Mouse (Mus musculus): ENCODE results near the gene Slit2.

DNA sequence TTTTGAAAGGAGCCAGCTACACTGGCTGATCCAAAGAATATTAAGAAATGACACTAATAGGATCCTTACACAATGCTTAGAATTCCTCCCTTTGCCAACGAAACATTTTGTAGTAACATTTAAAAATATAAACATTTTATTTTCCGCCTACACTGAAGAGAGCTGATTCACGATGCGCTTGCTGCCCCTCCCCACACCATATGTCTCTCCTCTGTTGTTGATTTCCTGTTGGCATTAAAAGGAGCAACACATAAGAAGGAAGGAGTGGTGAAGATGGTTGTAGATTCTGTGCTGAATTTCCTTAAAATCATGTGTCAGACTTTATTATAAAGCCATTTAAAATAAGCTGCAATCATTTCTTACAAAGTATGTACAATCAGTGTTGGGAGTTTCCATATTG lies 147.0 kb downstream of the Slit2 start:
- TF ChIP-seq POLR2A (IDR thresholded peaks at IDR 0.05; ENCODE audit: borderline replicate concordance, extremely low read depth, low read depth, low read length) (no peak), CTCF (IDR thresholded peaks at IDR 0.05; ENCODE audit: insufficient read depth, low read length) (no peak)
